Mouse (Mus musculus) lung, postnatal 0 days (tissue): ENCODE results near the gene Hrh3. TPM values are rescaled to one million over a fixed set of nuclear protein-coding genes. Genes with fewer than 3 reads are reported as not detected.

Experiments
- ATAC-seq: fragments of 200-750 bp; cut with Nextera tagmentation; 2 replicates; pipeline ENCODE4 v1.8.0; 2017; ENCODE audit warnings: moderate library complexity
- DNase-seq: peaks from one replicate; pipeline ENCODE4 v3.0.0-alpha.2; 2016; ENCODE audit warnings: low spot score
- H3K27ac ChIP-seq: fragments of 300-500 bp; sonication (generic); 2 replicates; pipeline ENCODE4 v1.5.1; 2014; ENCODE audit warnings: antibody characterized with exemption, mild to moderate bottlenecking, low read length, mixed read lengths
- H3K27me3 ChIP-seq: fragments of 300-500 bp; sonication (generic); replicated peaks from 2 replicates; pipeline ENCODE4 v1.6.1; 2014; ENCODE audit warnings: low read length, mixed read lengths; ENCODE audit not compliant: insufficient read depth
- H3K36me3 ChIP-seq: fragments of 300-500 bp; sonication (generic); 2 replicates; pipeline ENCODE4 v1.6.1; 2014; ENCODE audit warnings: low read length, mixed read lengths; ENCODE audit not compliant: insufficient read depth
- H3K4me1 ChIP-seq: fragments of 300-500 bp; sonication (generic); 2 replicates; pipeline ENCODE4 v1.6.1; 2014; ENCODE audit warnings: antibody characterized with exemption, low read depth, low read length, mixed read lengths; ENCODE audit not compliant: insufficient read depth
- H3K4me2 ChIP-seq: fragments of 300-500 bp; sonication (generic); replicated peaks from 2 replicates; pipeline ENCODE4 v1.6.1; 2014; ENCODE audit warnings: low read depth, mild to moderate bottlenecking, low read length, moderate library complexity, mixed read lengths
- H3K4me3 ChIP-seq: fragments of 300-500 bp; sonication (generic); 2 replicates; pipeline ENCODE4 v1.5.1; 2014; ENCODE audit warnings: low read depth, low read length
- H3K9ac ChIP-seq: fragments of 300-500 bp; sonication (generic); replicated peaks from 2 replicates; pipeline ENCODE4 v1.6.1; 2014; ENCODE audit warnings: low read depth, mild to moderate bottlenecking
- H3K9me3 ChIP-seq: fragments of 300-500 bp; sonication (generic); 2 replicates; pipeline ENCODE4 v1.6.1; 2016; ENCODE audit warnings: low read length, mixed read lengths
- CTCF ChIP-seq: IDR thresholded peaks from 2 replicates; pipeline ENCODE4 v1.5.1; 2016; ENCODE audit warnings: antibody characterized with exemption, mild to moderate bottlenecking
- EP300 ChIP-seq: IDR thresholded peaks from 2 replicates; pipeline ENCODE4 v1.6.1; 2016; ENCODE audit warnings: antibody characterized with exemption, mild to moderate bottlenecking, control low read depth
- WGBS: fragments of 180-500 bp; shearing (Covaris S2); extraction: QIAGEN DNeasy Blood & Tissue Kit; methylation state at CpG from one replicate; pipeline ENCODE4 v1.1.7; 2014; 5-methylcytosine and 5-hydroxymethylcytosine counted together
- polyA plus RNA-seq: library from polyadenylated mRNA; unstranded; fragments of >200 nt; fragmentation: Nextera tagmentation; extraction: Ambion mirVana; gene quantifications from 2 replicates; pipeline ENCODE4 v1.2.1, GENCODE M21; 2015

Gene Hrh3
- polyA plus RNA-seq, 1 experiment from 2014 or later: 0.14 TPM

DNA sequence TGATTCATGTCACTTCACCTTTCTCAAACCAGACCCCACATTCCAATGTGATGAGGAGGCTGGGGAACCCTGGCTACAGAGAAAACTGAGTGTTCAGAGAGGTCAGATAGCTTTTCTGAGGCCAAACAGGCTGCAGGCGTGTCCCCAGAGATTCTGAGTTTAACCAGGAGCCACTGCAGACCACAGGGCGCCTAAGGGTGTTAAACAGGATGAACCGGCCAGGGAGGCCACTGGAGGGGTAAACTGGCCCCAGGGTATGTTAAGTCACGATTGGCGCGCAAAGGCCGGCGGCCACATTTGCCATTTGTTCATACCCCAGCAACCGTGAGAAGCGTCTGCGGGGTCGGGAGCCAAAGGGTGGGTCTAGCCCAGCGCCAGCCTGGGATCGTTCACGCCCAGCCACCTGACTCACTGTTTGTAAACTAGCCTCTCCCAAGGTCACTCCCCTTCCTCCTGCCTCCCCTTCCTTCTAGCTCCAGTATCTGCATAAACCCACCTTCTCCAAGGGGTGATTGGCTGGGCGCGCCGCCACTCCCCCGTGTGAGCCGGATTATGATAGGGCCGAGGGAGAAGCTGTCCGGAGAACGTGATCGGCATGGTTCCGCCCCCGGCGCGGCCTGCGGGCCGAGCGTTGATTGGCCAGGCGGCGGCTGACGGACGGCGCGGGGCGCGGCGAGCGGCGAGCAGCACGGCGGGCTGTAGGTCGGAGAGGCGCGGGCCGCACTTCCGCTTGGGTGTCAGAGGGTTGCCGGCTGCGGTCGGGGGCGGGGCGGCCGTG, 14.6 kb upstream of the Hrh3 start, which contains the start of gene Osbpl2:
Osbpl2 (plus strand) TSS at position 646 of the 778 bp plus-strand sequence.
- Histone ChIP-seq H3K9ac (peak within 1 kb of the TSS; percentile 77), H3K27ac (peak within 1 kb of the TSS; percentile 91), H3K4me2 (peak within 1 kb of the TSS; percentile 88), H3K4me1 (peaks cover 50% of the 10 kb centered on the region), H3K4me3 (peak within 1 kb of the TSS; percentile 81), H3K36me3 (no peaks in the 10 kb centered on the region), H3K9me3 (no peaks in the 10 kb centered on the region), H3K27me3 (no peaks in the 10 kb centered on the region)
- no peak for TF ChIP-seq CTCF
- TF ChIP-seq EP300: no peak; the same call in 1 of the 2 replicates
- WGBS: 1% methylated on average over 53 of the region's 55 CpGs
- DNase-seq (peak; percentile 100), ATAC-seq (peak; percentile 96)

DNA sequence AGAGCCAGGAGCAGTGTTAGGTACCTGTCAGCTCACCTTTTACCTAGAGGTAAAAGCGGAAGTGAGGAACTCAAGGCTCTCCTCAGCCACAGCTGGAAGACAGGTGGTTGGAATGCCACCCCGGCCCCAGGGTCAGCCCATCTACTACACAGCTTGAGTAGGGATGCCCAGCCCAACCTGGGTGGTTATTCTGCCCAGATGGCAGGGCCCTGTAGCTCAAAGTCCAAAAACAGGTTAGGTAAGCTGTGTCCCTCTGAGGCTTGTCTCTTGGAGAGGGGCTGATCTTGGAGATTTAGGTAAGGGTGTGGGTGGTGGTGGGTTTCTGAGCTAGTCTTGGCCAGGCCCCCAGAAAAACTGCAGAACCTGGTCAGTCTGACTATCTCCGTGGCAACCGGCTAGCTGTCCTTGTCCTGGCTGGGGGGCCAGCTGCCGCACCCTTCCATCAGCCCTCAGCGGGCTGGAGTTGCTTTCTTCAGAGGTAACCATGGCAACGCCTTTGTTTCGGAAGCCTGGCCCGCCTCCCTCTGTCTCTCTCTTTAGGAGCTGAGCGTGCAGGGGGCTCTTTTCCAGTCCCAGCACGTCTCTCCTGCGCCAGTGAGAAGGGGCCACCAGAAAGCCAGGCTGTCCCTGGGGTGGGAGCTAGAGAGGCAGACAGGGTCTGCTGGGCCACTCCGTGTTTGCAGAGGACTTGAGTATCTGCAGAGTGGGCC, 13.4 kb upstream of the Hrh3 start:
- Histone ChIP-seq H3K9me3 (no peaks in the 10 kb centered on the region), H3K4me3 (no peak overlapping the region), H3K27me3 (no peaks in the 10 kb centered on the region), H3K4me2 (no peak overlapping the region), H3K36me3 (no peaks in the 10 kb centered on the region), H3K9ac (no peak overlapping the region), H3K4me1 (peaks cover 50% of the 10 kb centered on the region), H3K27ac (peak overlapping the region; percentile 81)
- 6% methylated on average over 13 of the region's 13 CpGs for WGBS
- TF ChIP-seq EP300: no peak
- no peak for TF ChIP-seq CTCF
- DNase-seq (peak; percentile 84), ATAC-seq (no peak)

DNA sequence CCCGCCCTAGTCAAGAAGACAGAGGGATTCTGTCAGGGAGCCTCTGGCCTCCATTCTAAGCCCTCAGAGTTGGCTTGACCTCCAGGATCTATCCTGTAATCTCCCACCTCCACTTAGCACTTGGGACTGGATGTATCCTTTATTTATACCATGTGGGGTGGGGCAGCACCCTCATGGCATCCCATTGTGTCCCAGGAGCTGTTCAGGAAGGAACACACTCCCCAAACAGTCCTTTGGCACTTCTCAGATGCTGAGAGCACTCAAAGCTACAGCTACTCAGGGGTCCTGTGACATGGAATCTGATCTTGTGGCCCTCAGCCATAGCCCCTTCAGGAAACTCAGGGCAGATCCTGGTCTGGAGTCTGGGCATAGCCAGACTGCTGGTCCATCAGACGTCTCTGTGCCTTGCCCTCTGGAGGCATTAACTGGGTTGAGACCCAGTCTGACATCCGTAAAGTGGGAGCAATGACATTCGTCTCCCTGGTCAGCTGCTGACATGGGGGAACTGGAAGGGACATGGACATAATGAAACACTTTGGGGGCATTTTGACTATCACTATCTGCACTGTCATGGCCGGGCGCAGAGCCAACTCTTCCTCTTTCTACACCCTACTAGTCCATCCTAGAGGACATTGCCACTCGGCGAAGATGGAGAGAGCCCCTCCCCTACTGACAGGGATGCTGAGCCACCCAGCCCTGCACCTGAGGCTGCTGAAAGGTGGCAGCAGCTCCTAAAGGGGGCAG, 12.6 kb upstream of the Hrh3 start:
- H3K9ac ChIP-seq: no peak overlapping the region
- H3K4me1 ChIP-seq: peaks cover 50% of the 10 kb centered on the region
- H3K4me2 ChIP-seq: no peak overlapping the region
- no peak overlapping the region for H3K4me3 ChIP-seq
- no peaks in the 10 kb centered on the region for H3K9me3 ChIP-seq
- ATAC-seq: peak; percentile 1; the same call in 1 of the 2 replicates
- peak overlapping the region; percentile 68 for H3K27ac ChIP-seq
- WGBS: 58% methylated on average over 8 of the region's 8 CpGs
- H3K27me3 ChIP-seq: no peaks in the 10 kb centered on the region
- TF ChIP-seq CTCF (no peak), EP300 (peak; percentile 92)
- peak; percentile 60 for DNase-seq
- no peaks in the 10 kb centered on the region for H3K36me3 ChIP-seq

DNA sequence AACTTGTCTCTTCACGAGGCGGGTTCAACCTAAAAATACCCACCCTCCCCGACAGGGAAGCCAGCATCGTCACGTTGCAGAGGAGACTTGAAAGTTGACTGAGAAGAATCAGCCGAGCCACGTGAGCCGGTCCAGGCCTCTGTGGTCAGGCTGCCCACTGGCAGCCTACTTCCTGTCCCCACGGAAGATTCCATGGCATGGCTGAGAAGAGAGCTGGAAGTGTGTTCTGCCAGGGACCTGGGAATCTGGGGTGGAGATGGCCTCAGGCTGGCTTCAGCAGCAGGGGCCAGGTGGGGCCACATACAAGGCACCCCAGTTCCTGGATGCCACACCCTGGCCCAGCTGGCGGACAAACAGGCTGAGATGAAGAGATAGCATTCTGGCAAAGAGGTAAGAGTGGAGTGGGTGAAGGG, 11.8 kb upstream of the Hrh3 start:
- H3K4me2 ChIP-seq: no peak overlapping the region
- no peak for DNase-seq
- H3K4me1 ChIP-seq: peaks cover 50% of the 10 kb centered on the region

DNA sequence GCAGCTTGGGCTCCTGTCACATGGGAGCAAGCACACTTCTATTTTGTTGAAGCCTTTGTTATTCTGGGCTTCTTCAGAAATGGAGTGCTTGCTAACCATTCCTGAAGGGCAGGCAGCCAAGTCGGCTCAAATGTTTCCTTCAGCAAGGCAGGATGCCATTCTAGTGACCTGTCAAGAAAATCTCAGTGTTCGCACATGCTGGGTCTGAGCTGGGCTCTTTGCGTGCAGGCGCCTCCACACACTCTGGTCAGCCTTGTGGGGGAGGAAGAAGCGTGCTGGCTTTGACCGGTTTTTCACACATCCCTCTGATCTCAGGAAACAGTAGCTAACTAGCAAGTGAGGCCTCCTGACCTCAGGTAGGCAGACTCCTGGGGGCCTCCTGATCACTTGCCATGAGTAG, 11.0 kb upstream of the Hrh3 start:
- peak; percentile 92 for DNase-seq
- Histone ChIP-seq H3K27ac (peak overlapping the region; percentile 51), H3K27me3 (no peaks in the 10 kb centered on the region), H3K9me3 (no peaks in the 10 kb centered on the region), H3K9ac (no peak overlapping the region), H3K36me3 (no peaks in the 10 kb centered on the region), H3K4me3 (no peak overlapping the region), H3K4me1 (peaks cover 45% of the 10 kb centered on the region), H3K4me2 (no peak overlapping the region)
- TF ChIP-seq CTCF: no peak
- peak; percentile 43; the same call in 1 of the 2 replicates for TF ChIP-seq EP300
- 9% methylated on average over 6 of the region's 6 CpGs for WGBS
- ATAC-seq: peak; percentile 13

More for the DNA sequence above, 11.8 kb upstream of the Hrh3 start:
- Histone ChIP-seq H3K27me3 (no peaks in the 10 kb centered on the region), H3K27ac (peak overlapping the region; percentile 51), H3K9ac (no peak overlapping the region), H3K9me3 (no peaks in the 10 kb centered on the region), H3K4me3 (no peak overlapping the region), H3K36me3 (no peaks in the 10 kb centered on the region)
- WGBS: 47% methylated on average over 10 of the region's 10 CpGs
- ATAC-seq: no peak
- TF ChIP-seq CTCF (no peak), EP300 (no peak)
